Mouse (Mus musculus): ENCODE measurements at regions not wholly inside any gene's neighbourhood (a gene's known extent, or its start where the extent isn't known, plus 50 kb on each side); places are given as distances from the start of the nearest gene placed in this dataset.
"Not testable (repeated sequence)": the region's sequence is repeated elsewhere in the genome, so short reads cannot be mapped to it uniquely, and the experiment has no call there.

- no peak overlapping the region for H3K27ac ChIP-seq
- H3K9me3 ChIP-seq (ENCODE audit: low read length) = no peaks in the 10 kb centered on the region
- H3K4me2 ChIP-seq (ENCODE audit: low read depth, low read length) = no peak overlapping the region
- no peak for TF ChIP-seq CTCF (IDR thresholded peaks at IDR 0.05; ENCODE audit: low read depth)
- no peaks in the 10 kb centered on the region for H3K27me3 ChIP-seq (ENCODE audit: insufficient read depth, low read length)
- H3K9ac ChIP-seq (replicated peaks; ENCODE audit: low read length) = no peak overlapping the region
- no peak overlapping the region for H3K4me3 ChIP-seq (ENCODE audit: low read length)
- H3K4me1 ChIP-seq (ENCODE audit: insufficient read depth, low read length) = no peaks in the 10 kb centered on the region
- H3K36me3 ChIP-seq (ENCODE audit: insufficient read depth, low read length) = no peaks in the 10 kb centered on the region
- DNase-seq (ENCODE audit: low spot score) (no peak), ATAC-seq (no peak)
- WGBS = 82% methylated on average over 2 of the region's 2 CpGs
These were observed 1087.8 kb upstream of the Gje1 start for GRCm38 (mm10) chr10:15805791-15806190.

GRCm38 (mm10) chr10:15793185-15793584, 1075.2 kb upstream of the Gje1 start:
- not testable (repeated sequence) for H3K4me3 ChIP-seq (ENCODE audit: low read length); DNase-seq (ENCODE audit: low spot score); H3K27me3 ChIP-seq (ENCODE audit: insufficient read depth, low read length); H3K4me2 ChIP-seq (ENCODE audit: low read depth, low read length); H3K36me3 ChIP-seq (ENCODE audit: insufficient read depth, low read length); H3K27ac ChIP-seq; H3K4me1 ChIP-seq (ENCODE audit: insufficient read depth, low read length); H3K9ac ChIP-seq (replicated peaks; ENCODE audit: low read length); H3K9me3 ChIP-seq (ENCODE audit: low read length); ATAC-seq

- TF ChIP-seq CTCF (IDR thresholded peaks at IDR 0.05; ENCODE audit: low read depth) = no peak
These were observed 1073.7 kb upstream of the Gje1 start for GRCm38 (mm10) chr10:15791473-15792269.

DNA sequence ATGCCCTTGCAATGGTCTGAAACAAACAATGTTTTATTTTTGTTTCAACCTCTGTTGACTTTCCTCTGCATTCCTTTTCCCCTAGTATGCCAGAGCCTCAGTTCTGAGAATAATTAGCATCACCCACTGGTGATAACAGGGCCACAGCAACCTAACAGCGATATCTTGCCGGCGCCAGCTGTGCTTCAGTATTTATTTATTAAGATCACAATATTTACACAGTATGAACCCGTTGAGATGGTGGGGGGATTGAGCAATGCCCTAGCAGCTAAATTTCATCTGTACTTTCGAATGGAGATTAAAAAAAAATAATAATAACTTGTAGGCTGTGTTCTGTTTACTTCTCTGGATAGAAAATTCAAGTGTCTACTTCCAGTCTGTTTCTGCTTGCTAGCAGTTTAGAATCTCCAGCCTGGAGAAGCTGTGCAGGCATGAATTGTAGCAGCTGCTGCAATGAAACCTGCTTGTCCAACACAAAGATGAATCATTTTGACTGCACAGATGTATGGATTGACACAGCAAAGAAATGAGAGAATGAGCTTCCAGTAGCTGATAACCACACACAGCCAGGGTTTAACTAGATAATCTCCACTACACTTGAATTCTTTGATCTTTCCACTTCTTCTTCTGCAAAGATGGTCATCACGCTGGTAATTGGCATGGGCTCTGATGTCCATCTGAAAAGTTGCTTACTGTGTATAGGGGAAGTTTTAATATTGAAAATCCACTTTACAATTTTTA, 1042.1 kb upstream of the Gje1 start:
- no peak overlapping the region for H3K4me3 ChIP-seq (ENCODE audit: low read length)
- H3K9me3 ChIP-seq (ENCODE audit: low read length) = no peaks in the 10 kb centered on the region
- DNase-seq (ENCODE audit: low spot score) = peak; percentile 46
- H3K27me3 ChIP-seq (ENCODE audit: insufficient read depth, low read length) = no peaks in the 10 kb centered on the region
- WGBS = 56% methylated on average over 6 of the region's 6 CpGs
- no peak for TF ChIP-seq CTCF (IDR thresholded peaks at IDR 0.05; ENCODE audit: low read depth)
- no peaks in the 10 kb centered on the region for H3K4me1 ChIP-seq (ENCODE audit: insufficient read depth, low read length)
- ATAC-seq = 0 out of 2 replicates have a peak, but pooled peaks have one; percentile 27
- H3K36me3 ChIP-seq (ENCODE audit: insufficient read depth, low read length) = no peaks in the 10 kb centered on the region
- peak overlapping the region; percentile 16; the same call in 1 of the 2 replicates for H3K27ac ChIP-seq
- no peak overlapping the region for H3K9ac ChIP-seq (replicated peaks; ENCODE audit: low read length)
- H3K4me2 ChIP-seq (ENCODE audit: low read depth, low read length) = 0 out of 2 replicates have a peak overlapping the region, but pooled peaks have one; percentile 21

More at GRCm38 (mm10) chr10:15791473-15792269, 1073.7 kb upstream of the Gje1 start:
- H3K9ac ChIP-seq (replicated peaks; ENCODE audit: low read length) = no peak overlapping the region
- 49% methylated on average over 7 of the region's 7 CpGs for WGBS
- H3K4me3 ChIP-seq (ENCODE audit: low read length) = no peak overlapping the region
- no peaks in the 10 kb centered on the region for H3K4me1 ChIP-seq (ENCODE audit: insufficient read depth, low read length)
- no peak for ATAC-seq
- no peaks in the 10 kb centered on the region for H3K9me3 ChIP-seq (ENCODE audit: low read length)
- no peaks in the 10 kb centered on the region for H3K27me3 ChIP-seq (ENCODE audit: insufficient read depth, low read length)
- H3K27ac ChIP-seq = no peak overlapping the region
- no peak for DNase-seq (ENCODE audit: low spot score)
- H3K36me3 ChIP-seq (ENCODE audit: insufficient read depth, low read length) = no peaks in the 10 kb centered on the region
- H3K4me2 ChIP-seq (ENCODE audit: low read depth, low read length) = no peak overlapping the region

DNA sequence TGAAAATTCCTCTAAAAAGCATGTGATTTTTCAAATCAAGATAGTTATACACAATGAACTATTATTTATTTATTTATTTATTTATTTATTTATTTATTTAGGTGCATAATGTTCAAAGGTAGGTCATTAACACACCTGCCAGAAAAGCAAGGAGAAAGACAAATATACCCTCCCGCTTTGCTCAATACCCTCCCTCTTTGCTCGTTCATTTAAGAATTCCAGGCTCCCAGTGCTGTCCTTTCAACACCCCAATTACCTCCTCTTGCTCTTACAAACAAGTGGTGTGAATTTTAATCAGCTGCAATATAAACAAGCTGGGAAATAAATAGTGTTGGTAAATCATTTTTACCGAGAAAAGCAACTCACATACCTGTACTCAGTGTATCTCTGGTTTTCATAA, 1041.6 kb upstream of the Gje1 start:
- DNase-seq (ENCODE audit: low spot score) = no peak
- 0 out of 2 replicates have a peak overlapping the region, but pooled peaks have one; percentile 21 for H3K4me2 ChIP-seq (ENCODE audit: low read depth, low read length)
- WGBS = 50% methylated on average over 3 of the region's 3 CpGs

DNA sequence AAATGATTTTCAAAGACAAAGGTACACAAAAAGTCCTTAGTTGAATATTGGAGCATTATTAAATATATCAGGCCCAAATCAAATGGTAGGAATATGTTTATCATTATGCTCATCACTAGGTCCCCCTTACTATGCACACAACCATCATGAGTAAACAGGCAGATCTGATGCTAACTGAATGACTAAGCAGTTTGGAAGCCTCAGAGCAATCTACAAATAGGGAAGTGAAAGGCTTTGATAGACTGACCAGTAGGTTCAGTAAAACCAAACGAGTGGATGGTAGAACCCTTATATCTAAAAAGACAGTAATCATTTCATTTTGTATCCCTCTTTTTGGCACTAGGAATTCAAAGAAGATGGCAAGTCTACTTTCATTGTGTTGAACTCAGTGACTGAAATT, 1039.5 kb upstream of the Gje1 start:
- H3K4me2 ChIP-seq (ENCODE audit: low read depth, low read length) = no peak overlapping the region
- no peak for DNase-seq (ENCODE audit: low spot score)
- H3K36me3 ChIP-seq (ENCODE audit: insufficient read depth, low read length) = no peaks in the 10 kb centered on the region
- no peak overlapping the region for H3K27ac ChIP-seq
- H3K9me3 ChIP-seq (ENCODE audit: low read length) = no peaks in the 10 kb centered on the region
- H3K9ac ChIP-seq (replicated peaks; ENCODE audit: low read length) = no peak overlapping the region
- no peaks in the 10 kb centered on the region for H3K27me3 ChIP-seq (ENCODE audit: insufficient read depth, low read length)
- H3K4me1 ChIP-seq (ENCODE audit: insufficient read depth, low read length) = no peaks in the 10 kb centered on the region
- no peak for TF ChIP-seq CTCF (IDR thresholded peaks at IDR 0.05; ENCODE audit: low read depth)
- 60% methylated on average over 1 of the region's 1 CpGs for WGBS
- ATAC-seq = no peak
- H3K4me3 ChIP-seq (ENCODE audit: low read length) = no peak overlapping the region

More for the DNA sequence above, 1041.6 kb upstream of the Gje1 start:
- Histone ChIP-seq H3K9me3 (ENCODE audit: low read length) (no peaks in the 10 kb centered on the region), H3K27ac (0 out of 2 replicates have a peak overlapping the region, but pooled peaks have one; percentile 16), H3K4me3 (ENCODE audit: low read length) (no peak overlapping the region), H3K9ac (replicated peaks; ENCODE audit: low read length) (no peak overlapping the region), H3K36me3 (ENCODE audit: insufficient read depth, low read length) (no peaks in the 10 kb centered on the region), H3K4me1 (ENCODE audit: insufficient read depth, low read length) (no peaks in the 10 kb centered on the region), H3K27me3 (ENCODE audit: insufficient read depth, low read length) (no peaks in the 10 kb centered on the region)
- ATAC-seq = no peak
- TF ChIP-seq CTCF (IDR thresholded peaks at IDR 0.05; ENCODE audit: low read depth) = no peak
